Mouse (Mus musculus) forebrain, embryonic 11.5 days (tissue): ENCODE measurements around the gene Hdac9. TPM values are rescaled to one million over a fixed set of nuclear protein-coding genes. Genes with fewer than 3 reads are reported as not detected.
A peak's percentile ranks its signal among the peaks of the same experiment; 100 is the strongest.

Experiments used
- ATAC-seq: fragments of 200-750 bp; cut with Nextera tagmentation; replicated peaks from 2 replicates; pipeline ENCODE4 v1.8.0; 2017; ENCODE audit warnings: moderate TSS enrichment; ENCODE audit not compliant: low FRiP score
- DNase-seq: peaks from one replicate; pipeline ENCODE4 v3.0.0-alpha.2; 2017; ENCODE audit warnings: low spot score
- H3K27ac ChIP-seq: fragments of 300-500 bp; sonication (generic); 2 replicates; pipeline ENCODE4 v1.5.1; 2014; ENCODE audit warnings: low read depth, low read length
- H3K27me3 ChIP-seq: fragments of 300-500 bp; sonication (generic); 2 replicates; pipeline ENCODE4 v1.6.1; 2014; ENCODE audit warnings: mild to moderate bottlenecking, low read length, mixed read lengths; ENCODE audit not compliant: control insufficient read depth, insufficient read depth
- H3K36me3 ChIP-seq: fragments of 300-500 bp; sonication (generic); 2 replicates; pipeline ENCODE4 v1.6.1; 2014; ENCODE audit warnings: mild to moderate bottlenecking, low read length, moderate library complexity, mixed read lengths; ENCODE audit not compliant: control insufficient read depth, insufficient read depth
- H3K4me1 ChIP-seq: fragments of 300-500 bp; sonication (generic); replicated peaks from 2 replicates; pipeline ENCODE4 v1.6.1; 2014; ENCODE audit warnings: low read length, mixed read lengths; ENCODE audit not compliant: control insufficient read depth, insufficient read depth
- H3K4me2 ChIP-seq: fragments of 300-500 bp; sonication (generic); 2 replicates; pipeline ENCODE4 v1.6.1; 2014; ENCODE audit warnings: low read depth, mild to moderate bottlenecking, low read length, moderate library complexity, mixed read lengths; ENCODE audit not compliant: severe bottlenecking
- H3K4me3 ChIP-seq: fragments of 300-500 bp; sonication (generic); 2 replicates; pipeline ENCODE4 v1.5.1; 2014; ENCODE audit warnings: low read depth, low read length
- H3K9ac ChIP-seq: fragments of 300-500 bp; sonication (generic); 2 replicates; pipeline ENCODE4 v1.6.1; 2014; ENCODE audit warnings: low read length
- H3K9me3 ChIP-seq: fragments of 300-500 bp; sonication (generic); 2 replicates; pipeline ENCODE4 v1.6.1; 2016; ENCODE audit warnings: low read length, mixed read lengths; ENCODE audit not compliant: control insufficient read depth
- WGBS: fragments of 180-500 bp; shearing (Covaris S2); extraction: QIAGEN DNeasy Blood & Tissue Kit; methylation state at CpG from one replicate; pipeline ENCODE4 v1.1.7; 2014; 5-methylcytosine and 5-hydroxymethylcytosine counted together
- polyA plus RNA-seq: library from polyadenylated mRNA; unstranded; fragments of >200 nt; fragmentation: Nextera tagmentation; extraction: Ambion mirVana; gene quantifications from 2 replicates; pipeline ENCODE4 v1.2.1, GENCODE M21; 2014

Hdac9 gene
- polyA plus RNA-seq, 1 experiment from 2014 or later, result 9.6 TPM

DNA sequence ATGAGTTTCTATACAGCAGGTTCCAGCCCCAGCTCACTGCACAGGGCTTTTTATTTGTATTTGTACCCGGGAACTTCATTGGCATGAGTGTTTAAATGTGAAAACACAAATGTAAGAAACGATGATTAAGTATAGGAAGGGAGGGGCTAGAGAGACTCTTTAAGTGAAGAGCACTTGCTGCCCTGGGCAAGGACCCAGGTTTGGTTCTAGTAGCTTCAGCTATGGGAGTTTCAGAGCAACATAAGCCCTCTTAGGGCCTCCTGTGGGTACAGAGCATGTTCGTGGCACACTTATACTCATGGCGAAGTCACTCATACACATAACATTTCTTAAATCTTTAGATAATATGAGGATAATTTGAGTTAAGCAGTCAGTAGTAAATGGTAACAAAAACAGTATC, 243.4 kb downstream of the Hdac9 start:
- no peaks in the 10 kb centered on the region for H3K36me3 ChIP-seq
- no peaks in the 10 kb centered on the region for H3K9me3 ChIP-seq
- ATAC-seq (no peak), DNase-seq (no peak)
- WGBS, result 90% methylated on average over 4 of the region's 4 CpGs
- H3K4me1 ChIP-seq, result no peaks in the 10 kb centered on the region
- H3K4me3 ChIP-seq, result no peak overlapping the region
- H3K9ac ChIP-seq, result no peak overlapping the region
- no peaks in the 10 kb centered on the region for H3K27me3 ChIP-seq
- H3K27ac ChIP-seq, result no peak overlapping the region
- H3K4me2 ChIP-seq, result no peak overlapping the region

DNA sequence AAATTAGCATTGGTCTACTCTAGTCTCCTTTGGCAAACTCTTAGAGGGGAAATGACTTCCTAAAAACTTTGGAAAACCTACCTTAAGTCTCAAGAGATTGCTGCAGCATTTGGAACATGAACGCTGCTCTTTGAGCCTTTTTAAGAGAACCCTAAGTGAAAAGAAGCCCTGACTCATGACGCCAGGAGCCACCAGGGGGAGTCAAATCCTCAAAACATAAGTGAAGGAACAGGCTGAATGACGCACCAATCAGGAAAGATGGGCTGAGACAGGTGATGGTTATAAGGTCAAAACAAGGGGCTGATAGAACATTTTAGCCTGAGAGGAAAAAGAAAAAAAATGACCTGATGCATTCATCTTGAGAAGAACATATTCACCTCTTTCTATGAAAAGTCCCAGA, 252.1 kb downstream of the Hdac9 start:
- Histone ChIP-seq H3K27me3 (no peaks in the 10 kb centered on the region), H3K4me1 (no peaks in the 10 kb centered on the region), H3K4me3 (no peak overlapping the region), H3K27ac (no peak overlapping the region), H3K9ac (no peak overlapping the region), H3K4me2 (no peak overlapping the region), H3K9me3 (no peaks in the 10 kb centered on the region), H3K36me3 (no peaks in the 10 kb centered on the region)
- ATAC-seq (peak; percentile 46; the same call in 1 of the 2 replicates), DNase-seq (peak; percentile 77)
- 10% methylated on average over 3 of the region's 3 CpGs for WGBS

DNA sequence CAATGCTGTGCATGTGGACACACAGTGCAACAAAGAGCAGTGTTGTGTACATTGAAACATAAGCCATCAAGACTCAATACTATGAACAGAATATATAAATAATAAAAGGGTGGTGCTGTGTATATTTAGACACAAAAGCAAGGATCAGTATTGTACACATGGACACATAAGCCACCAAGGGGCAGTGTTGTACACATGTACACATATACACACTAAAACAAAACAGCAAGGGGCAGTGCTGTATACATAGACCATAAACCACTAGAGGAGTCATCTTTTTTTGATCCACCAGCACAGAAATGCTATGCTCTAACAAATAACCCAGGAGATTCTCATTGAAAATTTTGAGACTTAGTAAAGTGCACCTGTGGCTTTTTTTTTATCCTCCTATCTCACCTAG, 255.5 kb downstream of the Hdac9 start:
- H3K9ac ChIP-seq, result no peak overlapping the region
- ATAC-seq, result no peak
- DNase-seq, result no peak
- H3K4me1 ChIP-seq, result no peaks in the 10 kb centered on the region
- no peak overlapping the region for H3K4me2 ChIP-seq
- no peaks in the 10 kb centered on the region for H3K27me3 ChIP-seq
- no peaks in the 10 kb centered on the region for H3K36me3 ChIP-seq
- H3K4me3 ChIP-seq, result no peak overlapping the region
- H3K27ac ChIP-seq, result no peak overlapping the region
- no peaks in the 10 kb centered on the region for H3K9me3 ChIP-seq

DNA sequence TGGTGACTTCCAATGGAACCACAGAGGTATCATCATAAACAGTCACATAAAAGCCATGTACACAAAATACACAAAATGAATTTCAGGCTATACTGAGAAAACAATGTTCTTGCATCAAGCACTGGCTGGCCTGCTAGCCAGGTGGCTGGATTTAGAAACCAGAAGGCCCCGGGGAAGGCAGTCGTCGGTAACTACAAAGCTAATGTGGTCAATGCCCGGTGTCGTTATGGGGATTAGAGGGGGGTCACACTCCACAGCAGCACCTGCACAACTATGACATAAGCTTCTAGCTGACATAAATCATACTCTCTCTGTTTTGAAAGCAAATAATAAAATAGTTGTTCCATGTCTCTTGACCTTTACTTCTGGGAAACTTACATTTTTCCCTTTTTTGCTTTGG, 256.9 kb downstream of the Hdac9 start:
- H3K27ac ChIP-seq, result no peak overlapping the region
- no peak overlapping the region for H3K4me2 ChIP-seq
- DNase-seq (no peak), ATAC-seq (no peak)
- H3K4me1 ChIP-seq, result no peaks in the 10 kb centered on the region
- 36% methylated on average over 5 of the region's 5 CpGs for WGBS
- H3K4me3 ChIP-seq, result no peak overlapping the region
- H3K9me3 ChIP-seq, result no peaks in the 10 kb centered on the region
- H3K36me3 ChIP-seq, result no peaks in the 10 kb centered on the region
- H3K27me3 ChIP-seq, result no peaks in the 10 kb centered on the region
- H3K9ac ChIP-seq, result no peak overlapping the region

DNA sequence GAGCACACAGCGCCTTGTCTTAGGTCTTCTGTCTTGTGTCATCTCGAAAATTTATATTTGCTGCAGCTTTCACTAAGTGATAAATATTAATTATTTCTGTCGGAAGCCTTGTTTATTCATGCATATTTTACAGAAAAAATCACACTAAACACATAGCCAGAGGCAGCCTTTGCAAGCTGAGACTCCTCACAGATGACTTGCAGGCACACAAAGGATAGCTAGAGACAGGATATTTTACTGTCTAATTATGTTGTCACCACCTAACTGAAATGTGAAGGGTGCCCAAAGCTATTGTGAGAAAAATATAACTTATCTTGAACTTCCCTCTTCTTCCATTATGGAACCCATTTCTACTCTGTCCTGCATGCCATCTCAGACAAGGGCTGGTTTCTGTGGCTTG, 258.3 kb downstream of the Hdac9 start:
- no peak overlapping the region for H3K9ac ChIP-seq
- H3K36me3 ChIP-seq, result no peaks in the 10 kb centered on the region
- H3K4me1 ChIP-seq, result no peaks in the 10 kb centered on the region
- H3K9me3 ChIP-seq, result no peaks in the 10 kb centered on the region
- DNase-seq, result no peak
- H3K27ac ChIP-seq, result no peak overlapping the region
- no peak overlapping the region for H3K4me3 ChIP-seq
- H3K27me3 ChIP-seq, result no peaks in the 10 kb centered on the region
- ATAC-seq, result peak; percentile 7; the same call in 1 of the 2 replicates
- WGBS, result 74% methylated on average over 3 of the region's 3 CpGs
- no peak overlapping the region for H3K4me2 ChIP-seq

DNA sequence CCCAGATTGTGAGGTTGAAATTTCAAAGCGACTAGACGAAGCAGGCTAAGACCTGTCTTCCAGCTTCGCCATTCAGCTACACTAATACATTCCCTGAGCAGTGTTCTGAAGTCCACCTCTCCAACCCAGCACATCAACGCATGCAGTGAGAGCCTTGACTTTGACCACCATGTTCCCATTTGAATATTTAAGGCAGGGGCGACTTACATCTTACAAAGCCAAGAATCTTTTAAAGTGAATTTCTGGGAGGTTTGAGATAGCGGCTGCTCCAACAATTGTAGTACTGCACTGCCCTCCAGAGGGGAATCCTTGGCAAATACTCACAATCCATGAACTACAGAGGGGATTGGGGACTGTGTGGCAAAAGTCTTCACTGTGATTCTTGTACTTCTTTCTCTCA, 258.8 kb downstream of the Hdac9 start:
- no peaks in the 10 kb centered on the region for H3K36me3 ChIP-seq
- H3K9ac ChIP-seq, result no peak overlapping the region
- H3K27ac ChIP-seq, result no peak overlapping the region
- no peaks in the 10 kb centered on the region for H3K9me3 ChIP-seq
- WGBS, result 32% methylated on average over 6 of the region's 6 CpGs
- peak; percentile 77 for ATAC-seq
- peak; percentile 55 for DNase-seq
- H3K4me2 ChIP-seq, result no peak overlapping the region
- no peaks in the 10 kb centered on the region for H3K27me3 ChIP-seq
- no peaks in the 10 kb centered on the region for H3K4me1 ChIP-seq
- no peak overlapping the region for H3K4me3 ChIP-seq

DNA sequence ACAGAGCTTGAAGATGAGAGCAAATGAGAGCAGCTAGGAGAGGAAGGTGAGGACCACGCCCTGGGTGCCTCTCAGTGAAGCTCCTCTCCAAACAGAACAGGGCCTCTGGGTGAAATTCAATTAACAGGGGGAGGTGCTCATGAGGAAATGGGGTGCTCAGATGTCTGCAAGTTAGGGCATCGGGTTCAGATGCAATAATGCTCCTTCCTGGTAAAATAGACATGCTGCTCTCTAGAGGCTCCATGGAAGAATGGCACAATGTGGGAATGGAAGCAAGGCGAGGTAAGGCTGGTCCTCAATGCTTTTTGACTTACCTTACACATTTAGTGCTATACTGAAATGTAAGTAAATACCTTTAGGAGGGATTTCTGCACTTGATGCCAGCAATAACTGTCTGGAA, 263.3 kb downstream of the Hdac9 start:
- Histone ChIP-seq H3K9me3 (no peaks in the 10 kb centered on the region), H3K36me3 (no peaks in the 10 kb centered on the region), H3K27ac (no peak overlapping the region), H3K4me2 (no peak overlapping the region), H3K4me3 (no peak overlapping the region), H3K27me3 (no peaks in the 10 kb centered on the region), H3K9ac (no peak overlapping the region), H3K4me1 (no peaks in the 10 kb centered on the region)
- 37% methylated on average over 3 of the region's 3 CpGs for WGBS
- no peak for DNase-seq
- ATAC-seq, result no peak

DNA sequence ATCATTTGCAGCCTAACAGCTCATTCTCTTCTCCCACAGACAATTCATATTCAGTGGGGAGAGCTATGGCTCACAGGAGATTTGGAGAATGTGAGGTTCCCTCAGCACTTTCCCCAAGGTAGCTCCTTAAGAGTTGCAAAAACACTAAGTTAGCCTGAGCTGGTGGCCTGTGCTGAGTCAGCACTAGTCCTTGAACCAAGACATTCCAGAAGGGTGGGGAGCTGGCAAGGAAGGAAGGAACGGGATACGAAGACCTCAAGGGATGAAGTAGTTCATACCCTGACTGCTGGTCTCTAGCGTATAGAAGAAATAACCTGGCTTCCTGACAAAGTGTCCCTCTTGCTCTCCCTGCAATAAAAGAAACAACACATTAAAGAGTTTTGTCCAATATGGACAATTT, 268.1 kb downstream of the Hdac9 start:
- no peak overlapping the region for H3K27ac ChIP-seq
- H3K9me3 ChIP-seq, result no peaks in the 10 kb centered on the region
- DNase-seq (no peak), ATAC-seq (no peak)
- no peak overlapping the region for H3K4me3 ChIP-seq
- WGBS, result 79% methylated on average over 3 of the region's 3 CpGs
- no peaks in the 10 kb centered on the region for H3K4me1 ChIP-seq
- no peaks in the 10 kb centered on the region for H3K36me3 ChIP-seq
- no peaks in the 10 kb centered on the region for H3K27me3 ChIP-seq
- H3K9ac ChIP-seq, result no peak overlapping the region
- H3K4me2 ChIP-seq, result no peak overlapping the region

DNA sequence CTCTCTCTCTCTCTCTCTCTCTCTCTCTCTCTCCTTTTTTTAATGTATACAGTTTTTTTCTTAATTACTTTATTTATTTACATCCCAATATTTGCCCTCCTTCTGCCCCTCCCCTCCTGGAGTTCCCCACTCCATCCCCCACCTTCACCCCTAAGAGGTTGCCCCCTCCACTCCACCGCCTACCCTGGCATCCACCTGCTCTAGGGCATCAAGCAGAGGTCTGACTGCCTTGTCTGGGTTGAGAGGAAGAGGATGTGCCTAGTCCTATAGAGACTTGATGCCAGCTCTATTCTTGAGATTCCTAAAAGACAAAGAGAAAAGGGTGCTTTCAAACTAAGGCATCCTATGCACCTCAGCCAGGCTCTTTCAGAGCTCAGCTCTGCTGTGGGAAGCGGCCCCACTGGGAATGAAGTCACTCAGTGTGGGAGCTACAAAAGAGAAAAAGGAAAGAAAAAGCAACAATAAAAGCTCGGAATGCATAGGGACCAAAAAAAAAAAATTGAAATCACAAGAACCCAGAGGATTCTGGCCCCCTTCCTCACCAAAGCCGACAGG, 275.1 kb downstream of the Hdac9 start:
- H3K27me3 ChIP-seq, result no peaks in the 10 kb centered on the region
- H3K4me2 ChIP-seq, result no peak overlapping the region
- H3K4me1 ChIP-seq, result no peaks in the 10 kb centered on the region
- H3K27ac ChIP-seq, result no peak overlapping the region
- no peaks in the 10 kb centered on the region for H3K9me3 ChIP-seq
- ATAC-seq (no peak), DNase-seq (no peak)
- H3K36me3 ChIP-seq, result no peaks in the 10 kb centered on the region
- 62% methylated on average over 4 of the region's 4 CpGs for WGBS
- H3K9ac ChIP-seq, result no peak overlapping the region
- H3K4me3 ChIP-seq, result no peak overlapping the region
